Mouse (Mus musculus) CH12.LX (cell line): Measurements from ENCODE around the gene Olfr1472. TPM values are rescaled to one million over a fixed set of nuclear protein-coding genes. Genes with fewer than 3 reads are reported as not detected.

Source experiments
- DNase-seq: peaks from one replicate; pipeline ENCODE4 v3.0.0-alpha.2; 2013; ENCODE audit errors: extremely low read depth
- H3K27ac ChIP-seq: 2 replicates; pipeline ENCODE4 v1.5.1; 2012; ENCODE audit warnings: low read depth, mild to moderate bottlenecking, control low read depth, moderate library complexity; ENCODE audit not compliant: insufficient read depth
- H3K27me3 ChIP-seq: replicated peaks from 2 replicates; pipeline ENCODE3; 2012; ENCODE audit warnings: inconsistent platforms
- H3K36me3 ChIP-seq, 2 experiments: replicated peaks in 1 of 2; 2 replicates each; pipeline versions ENCODE3 to v1.6.1; 2012; ENCODE audit warnings: inconsistent platforms in 1 of 2, low read length in 1 of 2, mild to moderate bottlenecking in 1 of 2, mixed read lengths in 1 of 2, moderate library complexity in 1 of 2; ENCODE audit not compliant: control insufficient read depth in 1 of 2, insufficient read depth in 1 of 2
- H3K4me1 ChIP-seq, 2 experiments: 2 replicates each; pipeline ENCODE4 v1.6.1; 2012; ENCODE audit warnings: inconsistent platforms in 1 of 2, moderate library complexity in 1 of 2; ENCODE audit not compliant: insufficient read depth in 2 of 2, control insufficient read depth in 1 of 2
- H3K4me2 ChIP-seq: 2 replicates; pipeline ENCODE4 v1.6.1; 2012; ENCODE audit warnings: low read depth, mild to moderate bottlenecking, control low read depth; ENCODE audit not compliant: poor library complexity, insufficient read depth, severe bottlenecking
- H3K4me3 ChIP-seq, 3 experiments: fragments of 150-350 bp in 1 of 3; sonication (generic) in 1 of 3; replicated peaks in 1 of 3; 2 replicates each; pipeline versions ENCODE3 to v1.5.1; 2011 to 2012; ENCODE audit warnings: low read depth in 2 of 3, low read length in 2 of 3, mild to moderate bottlenecking in 2 of 3, moderate library complexity in 2 of 3, control low read depth in 1 of 3, improper control_type of control experiment in 1 of 3, inconsistent platforms in 1 of 3, mixed read lengths in 1 of 3; ENCODE audit not compliant: poor library complexity in 1 of 3
- H3K79me2 ChIP-seq: replicated peaks from 2 replicates; pipeline ENCODE4 v1.6.1; 2012; ENCODE audit warnings: mild to moderate bottlenecking, moderate library complexity; ENCODE audit not compliant: control insufficient read depth, poor library complexity, insufficient read depth, severe bottlenecking; ENCODE audit errors: extremely low read depth
- H3K9ac ChIP-seq: 2 replicates; pipeline ENCODE4 v1.6.1; 2012; ENCODE audit warnings: low read depth, mild to moderate bottlenecking, control low read depth, moderate library complexity; ENCODE audit not compliant: insufficient read depth
- H3K9me3 ChIP-seq: replicated peaks from 2 replicates; pipeline ENCODE3; 2012; ENCODE audit warnings: low read length, inconsistent platforms, mixed read lengths
- GABPA ChIP-seq: IDR thresholded peaks from 2 replicates; pipeline ENCODE4 v1.6.1; 2012; ENCODE audit warnings: low read depth, low read length, improper control_type of control experiment, inconsistent platforms; ENCODE audit not compliant: insufficient replicate concordance
- NELFE ChIP-seq: IDR thresholded peaks from 2 replicates; pipeline ENCODE4 v1.6.1; 2011; ENCODE audit warnings: low read depth, low read length, improper control_type of control experiment
- PAX5 ChIP-seq: IDR thresholded peaks from 2 replicates; pipeline ENCODE4 v1.6.1; 2012; ENCODE audit warnings: low read length, inconsistent platforms, mixed read lengths
- ZC3H11A ChIP-seq: IDR thresholded peaks from 2 replicates; pipeline ENCODE4 v1.6.1; 2012; ENCODE audit warnings: low read depth, mild to moderate bottlenecking, inconsistent platforms, low read length, improper control_type of control experiment
- dilution Hi-C: fragments of 300-500 bp; cut with MboI; formaldehyde crosslinking; loops from 2 replicates; pipeline ENCODE4 v1.14.3; 2020; ENCODE audit warnings: low sequenced_read_pairs; ENCODE audit not compliant: extremely low pct_unique_long_range_greater_than_20kb, extremely low pct_ligation_motif_present
- in situ Hi-C: fragments of 300-500 bp; cut with MboI; formaldehyde crosslinking; loops from 3 replicates; pipeline ENCODE4 v1.14.3; 2019; ENCODE audit warnings: low sequenced_read_pairs, low pct_ligation_motif_present, low pct_unique_long_range_greater_than_20kb, mixed read lengths
- polyA plus RNA-seq: library from polyadenylated mRNA; unstranded; fragments of >175 nt; gene quantifications from 2 replicates; pipeline ENCODE4 v1.2.1, GENCODE M21; 2012; ENCODE audit warnings: low read depth; ENCODE audit not compliant: insufficient read length
- total RNA-seq, 2 experiments: library from RNA; depleted of rRNA; stranded (reverse); fragments of 300-350 nt in 1 of 2; fragments of >200 nt in 1 of 2; gene quantifications; 2 replicates each; pipeline ENCODE4 v1.2.3; 2012 to 2014

Gene Olfr1472
- total and polyA plus RNA-seq, 3 experiments: not detected

DNA sequence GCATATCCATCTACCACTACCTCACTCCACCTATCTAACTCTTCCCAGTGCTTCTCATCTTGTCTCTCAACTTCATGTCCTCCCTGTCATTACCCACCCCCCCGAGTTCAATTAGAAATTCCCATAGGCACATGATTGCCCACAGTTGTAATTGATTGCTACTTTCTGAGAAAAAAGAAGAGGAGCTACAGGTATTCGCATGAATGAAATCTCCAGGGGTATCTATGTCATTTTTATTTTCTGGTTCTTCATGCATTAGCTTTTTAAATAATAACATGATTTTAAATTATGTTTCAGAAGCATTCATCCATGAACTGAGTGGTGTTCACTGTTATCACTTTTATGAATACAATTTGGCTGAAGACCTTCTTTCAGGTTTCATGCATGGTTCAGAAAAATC, 48.3 kb downstream of the Olfr1472 start, which contains the start of gene Olfr1469:
Olfr1469 (plus strand) TSS at position 301 of the 400 bp plus-strand sequence.
- in situ Hi-C loops: no loop called here
- no peaks in the 10 kb centered on the region for H3K4me1 ChIP-seq
- no peak for DNase-seq
- no peaks in the 10 kb centered on the region for H3K36me3 ChIP-seq
- TF ChIP-seq NELFE (no peak), PAX5 (no peak), ZC3H11A (no peak), GABPA (no peak)
- H3K27ac ChIP-seq: no peak within 1 kb of the TSS
- H3K9ac ChIP-seq: no peak within 1 kb of the TSS
- H3K4me2 ChIP-seq: no peak within 1 kb of the TSS
- no peaks in the 10 kb centered on the region for H3K9me3 ChIP-seq
- H3K4me3 ChIP-seq: no peak within 1 kb of the TSS
- no peaks in the 10 kb centered on the region for H3K79me2 ChIP-seq
- no peaks in the 10 kb centered on the region for H3K27me3 ChIP-seq
- dilution Hi-C loops: no loop called here

Other genes starting within 250 kb of the Olfr1472 start
- not detected in 2 replicates for gene Olfr1463, start 224.8 kb downstream of the Olfr1472 start, total RNA-seq (2012; rRNA removed)
- gene Olfr1463, start 224.8 kb downstream of the Olfr1472 start, total RNA-seq (2014; rRNA removed): not detected in 2 replicates
- gene Olfr1463, start 224.8 kb downstream of the Olfr1472 start, polyA plus RNA-seq: not detected in 2 replicates
- not detected in 2 replicates for gene Olfr1465, start 140.5 kb downstream of the Olfr1472 start, total RNA-seq (2012; rRNA removed)
- not detected in 2 replicates for gene Olfr1465, start 140.5 kb downstream of the Olfr1472 start, total RNA-seq (2014; rRNA removed)
- gene Olfr1465, start 140.5 kb downstream of the Olfr1472 start, polyA plus RNA-seq: not detected in 2 replicates
- gene Olfr1466, start 117.2 kb downstream of the Olfr1472 start, total RNA-seq (2012; rRNA removed): not detected in 2 replicates
- gene Olfr1466, start 117.2 kb downstream of the Olfr1472 start, total RNA-seq (2014; rRNA removed): not detected in 2 replicates
- gene Olfr1466, start 117.2 kb downstream of the Olfr1472 start, polyA plus RNA-seq: not detected in 2 replicates
- not detected in 2 replicates for gene Olfr1467, start 93.8 kb downstream of the Olfr1472 start, total RNA-seq (2012; rRNA removed)
- not detected in 2 replicates for gene Olfr1467, start 93.8 kb downstream of the Olfr1472 start, total RNA-seq (2014; rRNA removed)
- not detected in 2 replicates for gene Olfr1467, start 93.8 kb downstream of the Olfr1472 start, polyA plus RNA-seq
- not detected in 2 replicates for gene Olfr1469, start 48.2 kb downstream of the Olfr1472 start, total RNA-seq (2012; rRNA removed)
- gene Olfr1469, start 48.2 kb downstream of the Olfr1472 start, total RNA-seq (2014; rRNA removed): not detected in 2 replicates
- gene Olfr1469, start 48.2 kb downstream of the Olfr1472 start, polyA plus RNA-seq: not detected in 2 replicates
- not detected in 2 replicates for gene Olfr1471, start 12.7 kb downstream of the Olfr1472 start, total RNA-seq (2012; rRNA removed)
- not detected in 2 replicates for gene Olfr1471, start 12.7 kb downstream of the Olfr1472 start, total RNA-seq (2014; rRNA removed)
- not detected in 2 replicates for gene Olfr1471, start 12.7 kb downstream of the Olfr1472 start, polyA plus RNA-seq
- gene Olfr1474, start 13.5 kb upstream of the Olfr1472 start, total RNA-seq (2012; rRNA removed): not detected in 2 replicates
- not detected in 2 replicates for gene Olfr1474, start 13.5 kb upstream of the Olfr1472 start, total RNA-seq (2014; rRNA removed)
- gene Olfr1474, start 13.5 kb upstream of the Olfr1472 start, polyA plus RNA-seq: not detected in 2 replicates
- not detected in 2 replicates for gene Olfr1475, start 24.1 kb upstream of the Olfr1472 start, total RNA-seq (2012; rRNA removed)
- gene Olfr1475, start 24.1 kb upstream of the Olfr1472 start, total RNA-seq (2014; rRNA removed): not detected in 2 replicates
- gene Olfr1475, start 24.1 kb upstream of the Olfr1472 start, polyA plus RNA-seq: not detected in 2 replicates
- gene Olfr1477, start 44.5 kb upstream of the Olfr1472 start, total RNA-seq (2012; rRNA removed): not detected in 2 replicates
- gene Olfr1477, start 44.5 kb upstream of the Olfr1472 start, total RNA-seq (2014; rRNA removed): not detected in 2 replicates
- gene Olfr1477, start 44.5 kb upstream of the Olfr1472 start, polyA plus RNA-seq: not detected in 2 replicates
- not detected in 2 replicates for gene Olfr1480, start 71.8 kb upstream of the Olfr1472 start, total RNA-seq (2012; rRNA removed)
- gene Olfr1480, start 71.8 kb upstream of the Olfr1472 start, total RNA-seq (2014; rRNA removed): not detected in 2 replicates
- not detected in 2 replicates for gene Olfr1480, start 71.8 kb upstream of the Olfr1472 start, polyA plus RNA-seq
- not detected in 2 replicates for gene Olfr1484, start 127.4 kb upstream of the Olfr1472 start, total RNA-seq (2012; rRNA removed)
- not detected in 2 replicates for gene Olfr1484, start 127.4 kb upstream of the Olfr1472 start, total RNA-seq (2014; rRNA removed)
- not detected in 2 replicates for gene Olfr1484, start 127.4 kb upstream of the Olfr1472 start, polyA plus RNA-seq
- gene Olfr1487, start 161.3 kb upstream of the Olfr1472 start, total RNA-seq (2012; rRNA removed): not detected in 2 replicates
- not detected in 2 replicates for gene Olfr1487, start 161.3 kb upstream of the Olfr1472 start, total RNA-seq (2014; rRNA removed)
- not detected in 2 replicates for gene Olfr1487, start 161.3 kb upstream of the Olfr1472 start, polyA plus RNA-seq
- gene Olfr1489, start 175.5 kb upstream of the Olfr1472 start, total RNA-seq (2012; rRNA removed): not detected in 2 replicates
- not detected in 2 replicates for gene Olfr1489, start 175.5 kb upstream of the Olfr1472 start, total RNA-seq (2014; rRNA removed)
- not detected in 2 replicates for gene Olfr1489, start 175.5 kb upstream of the Olfr1472 start, polyA plus RNA-seq
- not detected in 2 replicates for gene Olfr1490, start 195.0 kb upstream of the Olfr1472 start, total RNA-seq (2012; rRNA removed)
- not detected in 2 replicates for gene Olfr1490, start 195.0 kb upstream of the Olfr1472 start, total RNA-seq (2014; rRNA removed)
- not detected in 2 replicates for gene Olfr1490, start 195.0 kb upstream of the Olfr1472 start, polyA plus RNA-seq
- gene Olfr1491, start 241.2 kb upstream of the Olfr1472 start, total RNA-seq (2012; rRNA removed): not detected in 2 replicates
- gene Olfr1491, start 241.2 kb upstream of the Olfr1472 start, total RNA-seq (2014; rRNA removed): not detected in 2 replicates
- not detected in 2 replicates for gene Olfr1491, start 241.2 kb upstream of the Olfr1472 start, polyA plus RNA-seq